Mouse (Mus musculus): ENCODE measurements around the gene Snap29.
A peak's percentile ranks its signal among the peaks of the same experiment; 100 is the strongest.

Gene Snap29

GRCm38 (mm10) chr16:17474091-17474490 lies 68.3 kb downstream of the Snap29 start:
- DNase-seq (ENCODE audit: low read depth, low spot score): peak; percentile 61

GRCm38 (mm10) chr16:17474761-17475160 lies 69.0 kb downstream of the Snap29 start:
- no peak for DNase-seq (ENCODE audit: low read depth, low spot score)

DNA sequence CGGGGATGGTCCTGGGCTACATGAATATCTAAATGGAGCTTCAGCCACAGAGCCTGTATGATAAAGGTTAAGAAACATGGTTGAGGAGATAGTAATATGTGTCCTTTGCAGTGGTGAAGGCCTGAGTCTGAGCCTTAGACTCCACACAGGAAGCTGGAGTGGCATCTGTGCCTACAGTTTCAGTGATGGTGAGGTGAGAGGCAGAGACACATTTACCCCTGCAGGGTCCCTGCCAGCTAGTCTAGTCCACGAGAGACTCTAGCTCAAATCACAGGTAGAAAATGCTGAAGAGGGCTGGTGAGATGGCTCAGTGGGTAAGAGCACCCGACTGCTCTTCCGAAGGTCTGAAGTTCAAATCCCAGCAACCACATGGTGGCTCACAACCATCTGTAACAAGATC lies 69.5 kb downstream of the Snap29 start:
- no peak for DNase-seq (ENCODE audit: low read depth, low spot score)

GRCm38 (mm10) chr16:17478331-17478943 lies 72.7 kb downstream of the Snap29 start:
- DNase-seq (ENCODE audit: low read depth, low spot score): no peak

Measured in CD4-positive, CD25-positive, alpha-beta regulatory T cell, adult 2 months (primary cell).